Mouse (Mus musculus): Measurements from ENCODE around the gene Dppa1. TPM values are rescaled to one million over a fixed set of nuclear protein-coding genes. Genes with fewer than 3 reads are reported as not detected.

The Dppa1 gene
- polyA plus RNA-seq, 1 experiment from 2014 or later: not detected

DNA sequence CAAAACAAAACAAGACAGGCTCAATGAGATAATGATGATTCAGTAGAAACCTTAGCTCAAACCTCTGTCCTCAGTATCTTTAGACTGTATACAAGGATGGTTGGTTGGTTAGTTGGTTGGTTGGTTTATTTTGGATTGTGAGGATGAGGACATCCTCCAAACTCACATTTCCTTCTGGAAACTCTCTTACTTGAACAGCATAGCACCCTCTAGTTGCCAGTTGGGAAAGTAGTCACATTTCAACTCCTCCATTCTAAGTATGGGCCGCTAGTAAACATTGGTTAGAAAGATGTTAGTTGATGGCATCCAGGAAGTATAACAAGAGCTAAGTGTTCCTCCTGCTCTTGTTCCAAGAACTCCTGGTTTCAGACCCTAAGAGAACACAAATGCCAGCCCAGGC lies 60.0 kb downstream of the Dppa1 start:
- H3K9me3 ChIP-seq (ENCODE audit: control insufficient read depth, low read length): no peaks in the 10 kb centered on the region
- no peaks in the 10 kb centered on the region for H3K4me1 ChIP-seq (replicated peaks; ENCODE audit: control insufficient read depth, insufficient read depth, low read length)
- 76% methylated on average over 1 of the region's 1 CpGs for WGBS
- no peaks in the 10 kb centered on the region for H3K27me3 ChIP-seq (ENCODE audit: control insufficient read depth, insufficient read depth, low read length)
- no peak for ATAC-seq (ENCODE audit: low FRiP score)
- H3K9ac ChIP-seq: no peak overlapping the region
- H3K36me3 ChIP-seq (replicated peaks; ENCODE audit: control insufficient read depth, insufficient read depth): no peaks in the 10 kb centered on the region
- H3K4me2 ChIP-seq (replicated peaks): no peak overlapping the region
- no peak overlapping the region for H3K27ac ChIP-seq
- DNase-seq (ENCODE audit: low spot score): no peak
- H3K4me3 ChIP-seq (replicated peaks; ENCODE audit: low read length): no peak overlapping the region

DNA sequence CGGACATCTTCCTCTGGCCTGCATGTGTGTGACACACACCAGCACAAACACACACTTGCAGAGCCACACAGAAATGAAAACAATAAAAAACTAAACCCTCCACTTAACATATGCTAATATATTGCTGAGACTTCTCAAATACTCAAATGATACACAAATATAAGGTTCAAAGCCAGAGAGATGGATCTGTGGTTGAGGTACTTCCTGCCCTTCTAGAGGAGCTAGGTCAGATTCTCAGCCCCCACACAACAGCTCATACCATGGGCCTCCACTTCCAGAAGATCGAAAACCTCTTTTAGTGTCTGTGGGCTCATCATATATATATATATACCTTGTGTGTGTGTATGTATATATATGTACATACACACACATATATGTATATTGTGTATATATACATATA lies 63.1 kb downstream of the Dppa1 start:
- DNase-seq (ENCODE audit: low spot score) (no peak), ATAC-seq (ENCODE audit: low FRiP score) (no peak)
- Histone ChIP-seq H3K4me2 (replicated peaks) (no peak overlapping the region), H3K4me3 (replicated peaks; ENCODE audit: low read length) (no peak overlapping the region), H3K9me3 (ENCODE audit: control insufficient read depth, low read length) (no peaks in the 10 kb centered on the region), H3K9ac (no peak overlapping the region), H3K27ac (no peak overlapping the region), H3K27me3 (ENCODE audit: control insufficient read depth, insufficient read depth, low read length) (no peaks in the 10 kb centered on the region), H3K36me3 (replicated peaks; ENCODE audit: control insufficient read depth, insufficient read depth) (no peaks in the 10 kb centered on the region), H3K4me1 (replicated peaks; ENCODE audit: control insufficient read depth, insufficient read depth, low read length) (no peaks in the 10 kb centered on the region)
- 96% methylated on average over 2 of the region's 2 CpGs for WGBS

DNA sequence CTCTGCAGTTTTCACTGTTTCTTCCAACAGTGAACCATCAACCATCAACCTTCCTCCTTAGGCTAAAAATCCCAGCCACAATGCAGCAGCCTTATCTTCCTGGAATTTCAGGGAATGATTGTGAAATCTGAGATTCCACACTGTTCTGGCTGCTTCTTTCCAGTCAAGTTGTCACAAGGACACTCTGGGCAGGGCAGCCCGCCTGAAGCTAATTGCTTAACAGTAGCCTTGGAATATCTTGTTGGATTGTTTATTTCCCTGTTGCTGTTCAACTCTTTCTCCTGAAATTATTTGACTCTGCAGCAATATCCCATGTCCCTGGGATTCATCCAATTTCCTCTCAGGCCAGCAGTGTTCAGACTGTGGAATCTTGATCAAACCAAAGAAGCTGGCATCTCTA lies 64.4 kb downstream of the Dppa1 start:
- Histone ChIP-seq H3K27ac (no peak overlapping the region), H3K9me3 (ENCODE audit: control insufficient read depth, low read length) (no peaks in the 10 kb centered on the region), H3K27me3 (ENCODE audit: control insufficient read depth, insufficient read depth, low read length) (no peaks in the 10 kb centered on the region), H3K4me1 (replicated peaks; ENCODE audit: control insufficient read depth, insufficient read depth, low read length) (no peaks in the 10 kb centered on the region), H3K4me3 (replicated peaks; ENCODE audit: low read length) (no peak overlapping the region), H3K4me2 (replicated peaks) (no peak overlapping the region), H3K36me3 (replicated peaks; ENCODE audit: control insufficient read depth, insufficient read depth) (no peaks in the 10 kb centered on the region), H3K9ac (no peak overlapping the region)
- WGBS: 89% methylated on average over 1 of the region's 1 CpGs
- ATAC-seq (ENCODE audit: low FRiP score): no peak
- DNase-seq (ENCODE audit: low spot score): no peak

DNA sequence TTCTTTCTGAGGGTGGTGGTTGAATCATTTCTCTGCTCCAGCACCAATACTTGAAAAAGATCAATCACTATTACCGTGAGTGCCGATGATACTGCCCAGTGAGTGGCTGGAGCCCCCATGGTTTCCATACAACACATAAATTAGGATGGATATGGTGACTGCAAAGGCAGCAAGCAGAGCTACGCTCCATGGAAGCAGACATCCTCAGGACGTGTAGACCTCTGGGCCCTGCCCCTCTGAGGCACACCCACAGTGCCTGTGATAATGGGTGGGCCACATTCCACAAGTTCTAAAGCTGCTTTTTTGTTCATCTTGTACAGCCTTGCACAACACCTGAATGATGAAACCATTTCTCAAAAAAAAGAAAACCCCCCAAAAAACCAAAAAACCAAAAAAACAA lies 68.0 kb downstream of the Dppa1 start:
- Histone ChIP-seq H3K4me2 (replicated peaks) (no peak overlapping the region), H3K9me3 (ENCODE audit: control insufficient read depth, low read length) (no peaks in the 10 kb centered on the region), H3K9ac (no peak overlapping the region), H3K4me1 (replicated peaks; ENCODE audit: control insufficient read depth, insufficient read depth, low read length) (no peaks in the 10 kb centered on the region), H3K4me3 (replicated peaks; ENCODE audit: low read length) (no peak overlapping the region), H3K36me3 (replicated peaks; ENCODE audit: control insufficient read depth, insufficient read depth) (no peaks in the 10 kb centered on the region), H3K27ac (no peak overlapping the region), H3K27me3 (ENCODE audit: control insufficient read depth, insufficient read depth, low read length) (no peaks in the 10 kb centered on the region)
- no peak for DNase-seq (ENCODE audit: low spot score)
- WGBS: 82% methylated on average over 4 of the region's 4 CpGs
- no peak for ATAC-seq (ENCODE audit: low FRiP score)

Other genes with a start within 250 kb of the Dppa1 start
- gene Itk, start 239.7 kb downstream of the Dppa1 start, polyA plus RNA-seq (2014; fragmentation: Nextera tagmentation; extraction: Ambion mirVana): 0.05 TPM in 1 of 2 replicates, not detected in the other
- gene Fam71b, start 232.7 kb downstream of the Dppa1 start, polyA plus RNA-seq (2014; fragmentation: Nextera tagmentation; extraction: Ambion mirVana): not detected in 2 replicates
- 67.2 and 74.2 TPM in 2 replicates for gene Med7, start 192.3 kb downstream of the Dppa1 start, polyA plus RNA-seq (2014; fragmentation: Nextera tagmentation; extraction: Ambion mirVana)
- 0.14 and 0.23 TPM in 2 replicates for gene Havcr2, start 174.3 kb downstream of the Dppa1 start, polyA plus RNA-seq (2014; fragmentation: Nextera tagmentation; extraction: Ambion mirVana)
- not detected in 2 replicates for gene Gm12169, start 105.0 kb downstream of the Dppa1 start, polyA plus RNA-seq (2014; fragmentation: Nextera tagmentation; extraction: Ambion mirVana)
- not detected in 2 replicates for gene BC053393, start 57.7 kb downstream of the Dppa1 start, polyA plus RNA-seq (2014; fragmentation: Nextera tagmentation; extraction: Ambion mirVana)
- gene Timd2, start 77.8 kb upstream of the Dppa1 start, polyA plus RNA-seq (2014; fragmentation: Nextera tagmentation; extraction: Ambion mirVana): not detected in 2 replicates
- gene Havcr1, start 105.8 kb upstream of the Dppa1 start, polyA plus RNA-seq (2014; fragmentation: Nextera tagmentation; extraction: Ambion mirVana): not detected in 2 replicates
- gene Timd4, start 181.5 kb upstream of the Dppa1 start, polyA plus RNA-seq (2014; fragmentation: Nextera tagmentation; extraction: Ambion mirVana): 0.28 TPM in 1 of 2 replicates, not detected in the other